Mouse (Mus musculus) thymus, adult 2 months (tissue): ENCODE results near the gene Fhl5. TPM values are rescaled to one million over a fixed set of nuclear protein-coding genes. Genes with fewer than 3 reads are reported as not detected.

ENCODE experiments used
- DNase-seq: peaks from one replicate; pipeline ENCODE4 v3.0.0; 2021
- H3K27ac ChIP-seq: fragments of 200-500 bp; 2 replicates; pipeline ENCODE4 v1.5.1; 2012; ENCODE audit warnings: low read length, control low read depth; ENCODE audit not compliant: control insufficient read depth, insufficient read depth
- H3K27me3 ChIP-seq: fragments of 200-500 bp; 2 replicates; pipeline ENCODE4 v1.6.1; 2012; ENCODE audit warnings: mild to moderate bottlenecking, low read length, moderate library complexity, mixed read lengths; ENCODE audit not compliant: control insufficient read depth, insufficient read depth
- H3K36me3 ChIP-seq: fragments of 200-500 bp; 2 replicates; pipeline ENCODE4 v1.6.1; 2012; ENCODE audit warnings: mild to moderate bottlenecking, low read length, moderate library complexity; ENCODE audit not compliant: control insufficient read depth, insufficient read depth
- H3K4me1 ChIP-seq: fragments of 200-500 bp; replicated peaks from 2 replicates; pipeline ENCODE4 v1.6.1; 2012; ENCODE audit warnings: low read length; ENCODE audit not compliant: control insufficient read depth, insufficient read depth
- H3K4me3 ChIP-seq: fragments of 200-500 bp; 2 replicates; pipeline ENCODE4 v1.5.1; 2012; ENCODE audit warnings: mild to moderate bottlenecking, low read length, control low read depth, moderate library complexity; ENCODE audit not compliant: control insufficient read depth, insufficient read depth
- CTCF ChIP-seq: fragments of 200-500 bp; IDR thresholded peaks from 2 replicates; pipeline ENCODE4 v1.5.1; 2012; ENCODE audit warnings: mild to moderate bottlenecking, control low read depth, low read length, moderate library complexity, borderline replicate concordance; ENCODE audit not compliant: control insufficient read depth, poor library complexity, insufficient read depth; ENCODE audit errors: extremely low read depth
- POLR2A ChIP-seq: fragments of 200-500 bp; IDR thresholded peaks from 2 replicates; pipeline ENCODE4 v1.6.1; 2012; ENCODE audit warnings: mild to moderate bottlenecking, low read length, control low read depth, moderate library complexity; ENCODE audit not compliant: control insufficient read depth, poor library complexity, insufficient read depth; ENCODE audit errors: extremely low read depth
- WGBS: fragments of 180-500 bp; shearing (Covaris S2); methylation state at CpG from one replicate; pipeline ENCODE4 v1.1.7; 2018; 5-methylcytosine and 5-hydroxymethylcytosine counted together
- polyA plus RNA-seq: library from polyadenylated mRNA; depleted of rRNA; stranded (reverse); fragments of >200 nt; gene quantifications from 2 replicates; pipeline ENCODE4 v1.2.3, GENCODE M21; 2012; rRNA removed

Fhl5 gene
- polyA plus RNA-seq, 1 experiment, result 0.20 TPM

DNA sequence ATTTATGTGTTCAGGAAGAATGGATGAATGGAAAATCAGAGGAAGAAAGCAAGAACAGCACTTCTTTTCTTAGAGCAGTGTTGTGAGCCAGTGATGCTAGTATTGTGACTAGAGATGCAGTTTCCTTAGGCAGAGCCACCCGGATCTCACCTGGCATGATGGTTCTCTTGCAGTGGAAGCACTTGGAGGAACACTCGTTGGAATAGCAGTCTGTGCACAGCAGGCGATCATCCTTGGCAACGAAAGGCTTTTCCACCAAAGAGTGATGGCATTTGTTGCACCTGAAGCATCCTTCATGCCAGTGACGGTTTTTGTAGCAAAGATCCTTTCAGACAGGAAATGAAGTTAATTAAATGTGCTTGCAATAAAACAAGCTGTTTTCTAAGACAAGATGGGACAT is 29.2 kb downstream of the Fhl5 start:
- Histone ChIP-seq H3K4me1 (no peaks in the 10 kb centered on the region), H3K4me3 (no peak overlapping the region), H3K36me3 (no peaks in the 10 kb centered on the region), H3K27ac (no peak overlapping the region), H3K27me3 (no peaks in the 10 kb centered on the region)
- DNase-seq, result no peak
- 66% methylated on average over 5 of the region's 5 CpGs for WGBS
- no peak for TF ChIP-seq CTCF
- no peak for TF ChIP-seq POLR2A

GRCm38 (mm10) chr4:25206166-25206565 is 36.5 kb downstream of the Fhl5 start:
- no peaks in the 10 kb centered on the region for H3K27me3 ChIP-seq
- no peaks in the 10 kb centered on the region for H3K4me1 ChIP-seq
- H3K4me3 ChIP-seq, result no peak overlapping the region
- H3K36me3 ChIP-seq, result no peaks in the 10 kb centered on the region
- no peak overlapping the region for H3K27ac ChIP-seq
- TF ChIP-seq CTCF (no peak), POLR2A (no peak)
- no peak for DNase-seq
- WGBS, result 94% methylated on average over 4 of the region's 4 CpGs

DNA sequence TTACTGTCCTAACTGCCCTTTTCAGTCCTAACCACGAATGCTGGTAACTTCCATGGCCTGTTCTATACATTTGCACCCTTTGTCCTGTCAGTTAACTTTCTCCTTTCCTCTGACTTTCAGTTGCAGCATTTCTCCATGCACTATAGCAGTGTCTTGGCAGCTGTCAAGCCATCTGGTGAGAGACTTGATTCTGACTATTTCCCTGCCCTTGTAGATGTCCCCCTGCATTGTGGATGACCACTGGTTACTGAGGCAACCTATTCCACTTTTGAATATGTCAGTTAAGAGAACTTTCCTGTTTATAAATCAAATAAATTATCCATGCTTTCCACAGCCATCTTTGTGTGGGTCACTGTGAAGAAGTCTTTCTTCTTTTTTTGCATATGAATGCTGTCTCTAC is 45.4 kb downstream of the Fhl5 start:
- WGBS, result 67% methylated on average over 1 of the region's 1 CpGs
- Histone ChIP-seq H3K27ac (no peak overlapping the region), H3K4me3 (no peak overlapping the region)

DNA sequence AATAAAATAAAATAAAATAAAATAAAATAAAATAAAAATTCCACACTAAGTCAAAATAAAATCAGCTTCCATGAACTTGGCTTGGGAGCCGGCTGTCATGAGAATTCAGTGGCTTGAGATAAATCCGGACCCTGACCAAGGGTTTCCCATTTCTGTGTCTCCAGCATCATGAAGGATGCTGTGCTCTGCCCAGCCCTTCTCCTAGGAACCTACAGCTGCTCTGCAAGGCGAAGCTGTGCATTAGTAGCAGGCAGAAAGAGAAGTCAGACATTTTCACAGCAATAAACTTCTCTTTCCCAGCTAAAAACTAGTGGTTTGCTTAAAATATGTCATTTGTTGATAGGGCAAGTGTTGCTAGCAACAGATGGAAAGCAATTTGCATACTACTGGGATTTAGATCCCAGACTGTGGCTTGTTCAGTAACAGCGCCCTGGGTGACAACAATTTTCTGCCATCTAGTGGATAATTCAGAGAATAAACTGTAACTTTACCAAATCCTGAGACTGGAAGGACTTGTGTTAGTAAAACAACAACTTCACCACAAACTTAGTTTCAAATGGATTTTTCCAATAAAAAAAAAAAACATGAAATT is 63.0 kb downstream of the Fhl5 start:
- Histone ChIP-seq H3K36me3 (no peaks in the 10 kb centered on the region), H3K27ac (no peak overlapping the region), H3K27me3 (no peaks in the 10 kb centered on the region), H3K4me1 (no peaks in the 10 kb centered on the region), H3K4me3 (no peak overlapping the region)
- no peak for TF ChIP-seq CTCF
- TF ChIP-seq POLR2A, result no peak
- DNase-seq, result no peak
- 69% methylated on average over 4 of the region's 4 CpGs for WGBS

More for the DNA sequence above, 45.4 kb downstream of the Fhl5 start:
- Histone ChIP-seq H3K4me1 (no peaks in the 10 kb centered on the region), H3K36me3 (no peaks in the 10 kb centered on the region), H3K27me3 (no peaks in the 10 kb centered on the region)
- no peak for TF ChIP-seq POLR2A
- no peak for TF ChIP-seq CTCF
- no peak for DNase-seq

Other genes starting within 250 kb of the Fhl5 start
- 3.7 and 4.6 TPM in 2 replicates for gene Ufl1, start 38.9 kb upstream of the Fhl5 start, polyA plus RNA-seq